Mouse (Mus musculus): Measurements from ENCODE around the gene Spsb3. TPM values are rescaled to one million over a fixed set of nuclear protein-coding genes. Genes with fewer than 3 reads are reported as not detected.

The Spsb3 gene
- total and polyA plus RNA-seq, 3 experiments = 30.2 to 34.5 TPM; not detected in 1

GRCm38 (mm10) chr17:24894995-24895547 is 8.6 kb downstream of the Spsb3 start, which contains the start of the genes Eme2 and Mrps34 (continued):
- TF ChIP-seq NRF1 (IDR thresholded peaks at IDR 0.05; ENCODE audit: insufficient read depth, low read depth, low read length, poor library complexity, severe bottlenecking) = 0 out of 2 replicates have a peak, but pooled peaks have one; percentile 27
- peak; percentile 70 to 93; a peak in 3 of 4 replicates for TF ChIP-seq POLR2A (IDR thresholded peaks at IDR 0.05; ENCODE audit: control insufficient read depth in 1 of 2, insufficient read depth in 1 of 2, low read depth in 1 of 2, low read length in 2 of 2, poor library complexity in 1 of 2)
- no peak for TF ChIP-seq GABPA (IDR thresholded peaks at IDR 0.05; ENCODE audit: low read depth, low read length)
- TF ChIP-seq KAT2A (conservative IDR thresholded peaks at IDR 0.05; ENCODE audit: low read depth, low read length) = peak; percentile 60
- 0 out of 2 replicates have a peak, but pooled peaks have one; percentile 83 for TF ChIP-seq CHD1 (IDR thresholded peaks at IDR 0.05; ENCODE audit: low read depth, low read length)
- TF ChIP-seq ZMIZ1 (IDR thresholded peaks at IDR 0.05; ENCODE audit: low read depth, low read length) = peak; percentile 81
- TF ChIP-seq ETS1 (IDR thresholded peaks at IDR 0.05; ENCODE audit: low read depth, low read length) = 0 out of 2 replicates have a peak, but pooled peaks have one; percentile 47
- TF ChIP-seq MAFK (IDR thresholded peaks at IDR 0.05; ENCODE audit: borderline replicate concordance, low read depth, low read length) = no peak
- TF ChIP-seq MXI1 (IDR thresholded peaks at IDR 0.05; ENCODE audit: low read depth, low read length) = peak; percentile 76
- TF ChIP-seq MYB (IDR thresholded peaks at IDR 0.05; ENCODE audit: low read depth, low read length) = no peak
- TF ChIP-seq GATA1 (IDR thresholded peaks at IDR 0.05; ENCODE audit: low read depth, low read length) = no peak
- no peak for TF ChIP-seq CTCF (IDR thresholded peaks at IDR 0.05 in 2 of 3, conservative IDR thresholded peaks at IDR 0.05 in 1 of 3; ENCODE audit: control insufficient read depth in 1 of 3, insufficient read depth in 1 of 3, low read depth in 2 of 3, low read length in 3 of 3, poor library complexity in 1 of 3, severe bottlenecking in 1 of 3)
- peak; percentile 88 for TF ChIP-seq ELF1 (IDR thresholded peaks at IDR 0.05; ENCODE audit: low read depth, low read length)
- peak; percentile 87 for TF ChIP-seq TBP (IDR thresholded peaks at IDR 0.05; ENCODE audit: low read depth, low read length)
- no peak for TF ChIP-seq SMC3 (IDR thresholded peaks at IDR 0.05; ENCODE audit: low read depth, low read length)
- TF ChIP-seq TAL1 (IDR thresholded peaks at IDR 0.05; ENCODE audit: low read length) = no peak
- peak; percentile 92 for TF ChIP-seq POLR2AphosphoS2 (IDR thresholded peaks at IDR 0.05; ENCODE audit: low read length)
- TF ChIP-seq RCOR1 (IDR thresholded peaks at IDR 0.05; ENCODE audit: low read depth, low read length) = no peak
- TF ChIP-seq USF2 (IDR thresholded peaks at IDR 0.05; ENCODE audit: borderline replicate concordance in 1 of 2, insufficient read depth in 1 of 2, low read depth in 1 of 2, low read length in 2 of 2) = no peak

- H3K9me3 ChIP-seq (replicated peaks; ENCODE audit: insufficient read depth, low read length) = no peaks in the 10 kb centered on the region
- H3K27me3 ChIP-seq (ENCODE audit: control insufficient read depth in 1 of 2, insufficient read depth in 2 of 2, low read length in 2 of 2) = no peaks in the 10 kb centered on the region
- peak overlapping the region; percentile 80 to 94 for H3K4me3 ChIP-seq (ENCODE audit: control insufficient read depth in 1 of 2, insufficient read depth in 1 of 2, low read depth in 2 of 2, low read length in 2 of 2)
- peak overlapping the region; percentile 95 for H3K9ac ChIP-seq (ENCODE audit: control insufficient read depth, low read depth, low read length, poor library complexity, severe bottlenecking)
- peak overlapping the region; percentile 65 for H3K27ac ChIP-seq (ENCODE audit: control insufficient read depth, low read depth, low read length)
- H3K4me1 ChIP-seq (ENCODE audit: control insufficient read depth in 1 of 2, insufficient read depth in 2 of 2, low read length in 2 of 2) = peaks cover 0 to 16% of the 10 kb centered on the region in 2 experiments; a peak in 2 of 4 replicates
- no peak for TF ChIP-seq NELFE (IDR thresholded peaks at IDR 0.05; ENCODE audit: low read depth, low read length)
- 0 out of 4 replicates have a peak, but pooled peaks of 1 of the 2 experiments have one; percentile 4 for TF ChIP-seq POLR2A (IDR thresholded peaks at IDR 0.05; ENCODE audit: control insufficient read depth in 1 of 2, insufficient read depth in 1 of 2, low read depth in 1 of 2, low read length in 2 of 2, poor library complexity in 1 of 2)
- peaks cover 0 to 7% of the 10 kb centered on the region in 2 experiments; a peak in 2 of 4 replicates for H3K36me3 ChIP-seq (ENCODE audit: control insufficient read depth in 1 of 2, insufficient read depth in 2 of 2, low read length in 2 of 2)
- peaks cover 34% of the 10 kb centered on the region for H3K79me2 ChIP-seq (ENCODE audit: control insufficient read depth, insufficient read depth, low read length, poor library complexity)
- no peak for DNase-seq (ENCODE audit: low read depth, low spot score)
Measured at GRCm38 (mm10) chr17:24895571-24896240, 9.3 kb downstream of the Spsb3 start.
